Mouse (Mus musculus) forebrain, postnatal 0 days (tissue): Measurements from ENCODE around the gene Stk38l. TPM values are rescaled to one million over a fixed set of nuclear protein-coding genes. Genes with fewer than 3 reads are reported as not detected.

Experiments used
- ATAC-seq: fragments of 200-750 bp; cut with Nextera tagmentation; 2 replicates; pipeline ENCODE4 v1.8.0; 2017; ENCODE audit warnings: mild to moderate bottlenecking, moderate library complexity
- DNase-seq: peaks from one replicate; pipeline ENCODE4 v3.0.0-alpha.2; 2015
- H3K27ac ChIP-seq: fragments of 300-500 bp; sonication (generic); 2 replicates; pipeline ENCODE4 v1.5.1; 2014; ENCODE audit warnings: low read depth, mild to moderate bottlenecking, antibody characterized with exemption, low read length, moderate library complexity, mixed read lengths
- H3K27me3 ChIP-seq: fragments of 300-500 bp; sonication (generic); 2 replicates; pipeline ENCODE4 v1.6.1; 2014; ENCODE audit warnings: mild to moderate bottlenecking, low read length, mixed read lengths; ENCODE audit not compliant: insufficient read depth
- H3K36me3 ChIP-seq: fragments of 300-500 bp; sonication (generic); 2 replicates; pipeline ENCODE4 v1.6.1; 2014; ENCODE audit warnings: mild to moderate bottlenecking, moderate library complexity; ENCODE audit not compliant: insufficient read depth
- H3K4me1 ChIP-seq: fragments of 300-500 bp; sonication (generic); 2 replicates; pipeline ENCODE4 v1.6.1; 2014; ENCODE audit warnings: antibody characterized with exemption; ENCODE audit not compliant: insufficient read depth
- H3K4me2 ChIP-seq: fragments of 300-500 bp; sonication (generic); 2 replicates; pipeline ENCODE4 v1.6.1; 2014; ENCODE audit warnings: low read depth, mild to moderate bottlenecking, moderate library complexity
- H3K4me3 ChIP-seq: fragments of 300-500 bp; sonication (generic); 2 replicates; pipeline ENCODE4 v1.5.1; 2014; ENCODE audit warnings: low read depth, low read length, mixed read lengths
- H3K9ac ChIP-seq: fragments of 300-500 bp; sonication (generic); 2 replicates; pipeline ENCODE4 v1.6.1; 2014; ENCODE audit warnings: mild to moderate bottlenecking
- H3K9me3 ChIP-seq: fragments of 300-500 bp; sonication (generic); 2 replicates; pipeline ENCODE4 v1.6.1; 2016; ENCODE audit warnings: low read length
- CTCF ChIP-seq: sonication (generic); IDR thresholded peaks from 2 replicates; pipeline ENCODE4 v1.5.1; 2016; ENCODE audit warnings: antibody characterized with exemption, control low read depth, low read depth
- WGBS: fragments of 180-500 bp; shearing (Covaris S2); extraction: QIAGEN DNeasy Blood & Tissue Kit; methylation state at CpG from one replicate; pipeline ENCODE4 v1.1.7; 2014; 5-methylcytosine and 5-hydroxymethylcytosine counted together
- polyA plus RNA-seq: library from polyadenylated mRNA; unstranded; fragments of >200 nt; fragmentation: Nextera tagmentation; extraction: Ambion mirVana; gene quantifications from 2 replicates; pipeline ENCODE4 v1.2.1, GENCODE M21; 2015
- total RNA-seq: library from RNA; depleted of rRNA; stranded (reverse); fragments of >200 nt; gene quantifications from 2 replicates; pipeline ENCODE4 v1.2.3, GENCODE M21; 2014

The Stk38l gene
- total and polyA plus RNA-seq, 2 experiments from 2014 or later = 7.6 to 11.0 TPM

DNA sequence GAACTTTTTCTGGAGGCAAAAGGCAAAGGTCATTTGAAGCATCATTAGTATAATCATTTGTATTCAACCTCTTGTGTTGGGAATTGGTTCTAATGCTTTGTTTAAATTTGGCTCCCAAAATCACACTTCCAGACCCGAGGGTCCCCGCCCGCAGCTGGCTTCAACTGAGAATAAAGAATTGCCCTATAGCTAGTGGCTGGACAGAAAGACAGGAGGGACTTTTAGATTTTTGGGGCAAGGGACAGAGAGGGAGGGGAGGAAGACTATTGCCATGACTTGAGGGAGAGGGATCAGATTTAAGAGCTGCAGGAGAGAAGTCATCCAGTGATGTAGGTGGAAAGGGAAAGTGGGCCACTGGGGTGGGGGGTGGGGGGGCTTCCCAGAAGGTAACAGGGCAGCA lies 56.8 kb downstream of the Stk38l start:
- TF ChIP-seq CTCF = no peak
- 89% methylated on average over 3 of the region's 3 CpGs for WGBS
- peaks cover 5% of the 10 kb centered on the region for H3K36me3 ChIP-seq
- H3K9ac ChIP-seq = no peak overlapping the region
- ATAC-seq (no peak), DNase-seq (no peak)
- H3K4me1 ChIP-seq = no peaks in the 10 kb centered on the region
- H3K27me3 ChIP-seq = no peaks in the 10 kb centered on the region
- no peak overlapping the region for H3K4me2 ChIP-seq
- H3K9me3 ChIP-seq = peaks cover 4% of the 10 kb centered on the region
- H3K27ac ChIP-seq = no peak overlapping the region
- H3K4me3 ChIP-seq = no peak overlapping the region

GRCm38 (mm10) chr6:146793527-146793926 lies 68.7 kb downstream of the Stk38l start:
- DNase-seq (no peak), ATAC-seq (no peak)
- H3K27ac ChIP-seq = no peak overlapping the region
- H3K4me3 ChIP-seq = no peak overlapping the region
- no peak for TF ChIP-seq CTCF
- H3K9ac ChIP-seq = no peak overlapping the region
- H3K9me3 ChIP-seq = no peaks in the 10 kb centered on the region
- no peaks in the 10 kb centered on the region for H3K27me3 ChIP-seq
- no peaks in the 10 kb centered on the region for H3K4me1 ChIP-seq
- no peaks in the 10 kb centered on the region for H3K36me3 ChIP-seq
- H3K4me2 ChIP-seq = no peak overlapping the region
- 81% methylated on average over 3 of the region's 3 CpGs for WGBS

DNA sequence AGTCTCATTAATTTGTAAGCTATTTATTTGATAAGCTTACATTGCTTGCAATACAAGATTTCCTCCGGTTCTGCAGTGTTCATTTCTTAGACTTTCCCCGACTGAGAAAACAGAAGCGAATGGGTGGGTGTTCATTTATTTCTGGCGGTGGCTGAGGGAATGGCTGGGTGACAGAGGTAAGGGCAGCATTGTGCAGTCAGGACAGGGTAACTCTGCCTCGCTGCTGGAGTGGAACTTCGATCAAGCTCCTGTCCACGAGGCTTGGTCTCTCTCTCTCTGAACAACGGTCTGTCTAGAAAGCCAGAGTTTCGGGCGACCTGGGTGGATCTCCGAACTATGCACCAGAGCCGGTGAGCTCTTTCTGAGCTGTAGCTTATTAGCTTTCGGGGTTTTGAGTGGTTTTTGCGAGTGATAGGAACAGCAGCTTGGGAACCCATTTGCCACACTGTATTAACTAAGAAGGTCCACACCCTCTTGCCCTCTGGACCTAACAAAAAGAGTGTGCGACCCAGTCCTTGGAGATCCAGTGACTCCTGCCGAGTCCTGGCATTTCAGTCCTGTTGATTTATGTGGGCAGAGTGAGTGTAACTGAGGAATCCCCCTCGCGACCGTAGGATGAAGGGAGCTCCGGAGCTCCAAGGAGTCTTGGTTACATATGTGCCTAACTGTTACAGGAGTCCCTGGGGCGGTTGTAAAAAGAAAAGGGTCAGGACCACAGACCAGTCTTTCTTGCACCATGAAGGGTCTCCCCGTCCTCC lies 70.5 kb downstream of the Stk38l start:
- Histone ChIP-seq H3K9ac (peak overlapping the region; percentile 68), H3K4me1 (no peaks in the 10 kb centered on the region), H3K4me3 (peak overlapping the region; percentile 58), H3K9me3 (no peaks in the 10 kb centered on the region), H3K27me3 (no peaks in the 10 kb centered on the region), H3K36me3 (no peaks in the 10 kb centered on the region), H3K27ac (no peak overlapping the region), H3K4me2 (peak overlapping the region; percentile 86)
- WGBS = 16% methylated on average over 22 of the region's 22 CpGs
- DNase-seq (no peak), ATAC-seq (peak; percentile 58; the same call in 1 of the 2 replicates)
- no peak for TF ChIP-seq CTCF

GRCm38 (mm10) chr6:146795924-146796545 lies 71.2 kb downstream of the Stk38l start, which contains the start of gene Arntl2:
Gene Arntl2 (plus strand): TSS chr6:146796055.
- WGBS = 3% methylated on average over 36 of the region's 36 CpGs
- Histone ChIP-seq H3K36me3 (no peaks in the 10 kb centered on the region), H3K9ac (peak within 1 kb of the TSS; percentile 68), H3K4me2 (peak within 1 kb of the TSS; percentile 86), H3K4me3 (peak within 1 kb of the TSS; percentile 58), H3K9me3 (no peaks in the 10 kb centered on the region), H3K27ac (no peak within 1 kb of the TSS), H3K27me3 (no peaks in the 10 kb centered on the region), H3K4me1 (no peaks in the 10 kb centered on the region)
- peak; percentile 97 for ATAC-seq
- DNase-seq = peak; percentile 74
- peak; percentile 7; the same call in 1 of the 2 replicates for TF ChIP-seq CTCF

GRCm38 (mm10) chr6:146797446-146797845 lies 72.7 kb downstream of the Stk38l start:
- DNase-seq = no peak
- 72% methylated on average over 5 of the region's 5 CpGs for WGBS

DNA sequence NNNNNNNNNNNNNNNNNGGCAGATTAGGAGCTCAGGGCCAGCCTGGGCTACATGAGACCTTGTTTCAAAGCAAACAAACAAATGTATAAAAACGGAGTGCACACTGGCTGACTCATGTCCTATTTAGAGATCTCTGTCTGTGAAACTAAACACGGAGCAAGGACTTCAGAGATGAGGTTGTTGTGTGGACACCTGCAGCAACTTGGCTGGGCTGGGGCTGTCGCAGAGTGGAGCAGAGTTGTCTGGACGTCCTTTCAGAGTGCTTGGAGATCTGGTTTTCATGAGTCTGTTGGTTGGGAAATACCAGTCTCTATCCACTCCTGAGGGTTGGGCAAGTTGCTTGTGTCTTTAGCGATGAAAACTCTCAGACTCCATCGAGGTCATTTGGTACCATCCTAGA lies 85.2 kb downstream of the Stk38l start:
- no peak for TF ChIP-seq CTCF
- WGBS = 91% methylated on average over 6 of the region's 6 CpGs
- Histone ChIP-seq H3K36me3 (no peaks in the 10 kb centered on the region), H3K4me3 (no peak overlapping the region), H3K9ac (no peak overlapping the region), H3K27ac (no peak overlapping the region), H3K4me1 (no peaks in the 10 kb centered on the region), H3K9me3 (no peaks in the 10 kb centered on the region), H3K4me2 (no peak overlapping the region), H3K27me3 (no peaks in the 10 kb centered on the region)
- ATAC-seq (no peak), DNase-seq (no peak)

More at GRCm38 (mm10) chr6:146797446-146797845, 72.7 kb downstream of the Stk38l start:
- H3K4me2 ChIP-seq = no peak overlapping the region
- H3K4me1 ChIP-seq = no peaks in the 10 kb centered on the region
- no peaks in the 10 kb centered on the region for H3K9me3 ChIP-seq
- no peaks in the 10 kb centered on the region for H3K36me3 ChIP-seq
- H3K27ac ChIP-seq = no peak overlapping the region
- no peak for ATAC-seq
- no peaks in the 10 kb centered on the region for H3K27me3 ChIP-seq
- no peak overlapping the region for H3K4me3 ChIP-seq
- no peak for TF ChIP-seq CTCF
- no peak overlapping the region for H3K9ac ChIP-seq

DNA sequence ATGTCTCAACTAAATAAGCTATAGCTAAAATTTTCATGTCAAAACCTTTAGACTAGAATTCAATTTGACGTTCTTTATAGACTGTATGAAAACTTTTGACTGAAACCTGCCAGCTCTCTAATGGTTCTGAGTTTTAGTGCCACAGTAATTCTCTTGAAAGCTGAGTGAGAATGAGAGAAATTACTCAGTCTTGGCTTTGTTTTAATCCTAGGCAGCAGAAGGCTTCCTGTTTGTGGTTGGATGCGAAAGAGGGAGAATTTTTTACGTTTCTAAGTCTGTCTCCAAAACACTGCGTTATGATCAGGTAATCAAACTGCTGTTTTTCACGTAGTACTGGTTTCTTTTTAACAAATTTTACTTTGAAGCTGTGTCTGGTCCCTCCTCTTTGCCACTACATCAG lies 88.2 kb downstream of the Stk38l start:
- Histone ChIP-seq H3K27me3 (no peaks in the 10 kb centered on the region), H3K4me2 (no peak overlapping the region), H3K27ac (no peak overlapping the region), H3K4me1 (no peaks in the 10 kb centered on the region), H3K9ac (no peak overlapping the region), H3K36me3 (no peaks in the 10 kb centered on the region), H3K4me3 (no peak overlapping the region), H3K9me3 (no peaks in the 10 kb centered on the region)
- TF ChIP-seq CTCF = no peak
- DNase-seq = no peak
- no peak for ATAC-seq
- WGBS = 88% methylated on average over 5 of the region's 5 CpGs
